Mouse (Mus musculus) lung, adult 18-20 months (tissue): ENCODE measurements around the gene Cwc15.
"Not testable (repeated sequence)": the region's sequence is repeated elsewhere in the genome, so short reads cannot be mapped to it uniquely, and the experiment has no call there.

Experiments
- DNase-seq, 2 experiments: peaks; one replicate each; pipeline ENCODE4 v3.0.0; 2022; ENCODE audit warnings: mixed read lengths in 2 of 2

Cwc15 gene

DNA sequence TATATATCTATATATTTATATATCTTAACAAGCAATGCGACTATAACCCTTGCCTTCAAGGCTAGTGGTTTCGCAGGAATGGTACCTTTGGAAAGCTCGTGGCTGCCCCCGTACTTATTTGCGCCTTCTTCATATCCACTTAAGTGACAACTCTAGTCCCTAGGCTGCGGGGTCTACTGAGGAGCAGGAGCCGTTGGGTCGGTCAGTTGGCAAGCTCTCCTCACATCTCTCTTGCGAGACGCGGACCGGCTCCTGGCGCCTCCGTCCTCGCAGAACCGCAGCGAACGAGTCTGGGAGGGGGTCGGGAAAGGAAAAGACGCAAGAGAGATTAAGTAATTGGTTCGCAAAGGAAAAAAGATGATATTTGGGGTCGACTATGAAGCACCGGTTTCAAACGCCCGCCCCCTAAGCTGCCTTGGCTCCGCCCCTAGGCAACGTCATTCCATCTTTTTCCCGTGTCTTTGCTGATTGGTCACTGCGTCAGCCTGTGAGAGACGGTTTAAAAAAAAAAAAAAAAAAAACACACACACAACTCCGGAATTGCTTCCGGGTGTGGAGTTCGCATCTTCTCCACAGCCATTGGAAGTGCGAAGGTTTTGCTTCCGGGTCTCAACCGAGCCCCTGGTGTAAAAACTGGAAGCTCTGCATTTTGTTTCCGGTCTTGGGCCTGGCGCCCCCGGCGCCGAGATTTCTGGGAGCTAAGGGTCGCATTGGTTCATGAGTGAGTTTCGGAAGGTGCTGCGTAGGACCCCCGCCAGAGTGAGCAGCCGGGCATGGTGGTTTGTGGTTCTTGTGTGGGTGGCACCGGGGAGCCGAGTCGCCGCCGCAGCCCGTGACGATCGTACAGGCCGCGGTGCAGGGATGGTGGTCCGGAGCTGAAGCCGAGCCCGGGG lies at the start of gene Cwc15, which contains the start of gene Kdm4d:
Gene Cwc15 (plus strand): TSS at position 595 of the 893 bp plus-strand sequence.
Gene Kdm4d (minus strand): TSS at position 460 of the 893 bp plus-strand sequence.
- peak; percentile 94 to 97 for DNase-seq

GRCm38 (mm10) chr9:14451120-14451519 lies 49.3 kb upstream of the Cwc15 start:
- DNase-seq, result peak in 1 of 2 experiments; percentile 6

DNA sequence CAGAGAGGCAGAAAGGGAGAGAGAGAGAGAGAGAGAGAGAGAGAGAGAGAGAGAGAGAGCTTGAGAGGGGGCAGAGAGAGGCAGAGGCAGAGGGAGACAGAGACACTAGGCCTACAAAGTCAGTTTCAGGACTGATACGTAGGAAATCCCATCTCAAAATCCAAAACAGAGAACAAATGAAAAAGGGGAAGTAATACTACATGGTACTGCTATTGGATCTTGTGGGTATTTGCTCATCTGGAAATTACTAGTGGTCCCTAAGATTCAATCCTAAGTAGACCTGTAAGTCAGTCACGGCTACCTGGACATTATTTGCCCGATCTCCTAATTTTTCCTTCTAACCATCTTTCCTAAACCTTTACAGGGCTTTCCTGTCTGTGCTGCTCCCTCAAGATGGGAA lies 44.1 kb upstream of the Cwc15 start:
- DNase-seq, result no peak

GRCm38 (mm10) chr9:14462536-14462935 lies 37.9 kb upstream of the Cwc15 start:
- not testable (repeated sequence) for DNase-seq

- DNase-seq, result not testable (repeated sequence)
These were observed 36.7 kb upstream of the Cwc15 start for GRCm38 (mm10) chr9:14463668-14464067.

- no peak for DNase-seq
These were observed 1.3 kb upstream of the Cwc15 start for GRCm38 (mm10) chr9:14498896-14499705.

- no peak for DNase-seq
These were observed 553 bp downstream of the Cwc15 start for GRCm38 (mm10) chr9:14500916-14501424.

- peak; percentile 11 to 34 for DNase-seq
These were observed 12.4 kb downstream of the Cwc15 start for GRCm38 (mm10) chr9:14512633-14513445.

DNA sequence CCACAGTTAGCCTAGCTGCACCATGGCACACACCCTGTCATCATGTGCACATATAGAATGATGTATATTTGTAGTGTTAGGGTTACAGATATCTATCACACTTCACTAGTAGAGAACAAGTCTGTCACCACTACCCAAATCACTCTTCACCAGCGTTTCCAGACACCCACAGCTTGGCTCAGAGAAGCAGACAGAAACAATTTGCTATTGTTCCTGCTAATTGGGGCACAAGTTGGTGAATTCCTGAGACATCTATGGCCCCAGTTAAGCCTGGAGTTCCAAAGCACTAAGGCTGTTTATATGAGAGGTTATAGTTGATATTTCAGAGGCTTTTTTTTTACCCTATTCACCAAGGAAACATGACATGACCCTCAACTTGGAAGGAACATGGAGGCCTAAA lies 16.9 kb downstream of the Cwc15 start:
- DNase-seq, result no peak

GRCm38 (mm10) chr9:14518105-14518504 lies 17.7 kb downstream of the Cwc15 start:
- DNase-seq, result no peak

DNA sequence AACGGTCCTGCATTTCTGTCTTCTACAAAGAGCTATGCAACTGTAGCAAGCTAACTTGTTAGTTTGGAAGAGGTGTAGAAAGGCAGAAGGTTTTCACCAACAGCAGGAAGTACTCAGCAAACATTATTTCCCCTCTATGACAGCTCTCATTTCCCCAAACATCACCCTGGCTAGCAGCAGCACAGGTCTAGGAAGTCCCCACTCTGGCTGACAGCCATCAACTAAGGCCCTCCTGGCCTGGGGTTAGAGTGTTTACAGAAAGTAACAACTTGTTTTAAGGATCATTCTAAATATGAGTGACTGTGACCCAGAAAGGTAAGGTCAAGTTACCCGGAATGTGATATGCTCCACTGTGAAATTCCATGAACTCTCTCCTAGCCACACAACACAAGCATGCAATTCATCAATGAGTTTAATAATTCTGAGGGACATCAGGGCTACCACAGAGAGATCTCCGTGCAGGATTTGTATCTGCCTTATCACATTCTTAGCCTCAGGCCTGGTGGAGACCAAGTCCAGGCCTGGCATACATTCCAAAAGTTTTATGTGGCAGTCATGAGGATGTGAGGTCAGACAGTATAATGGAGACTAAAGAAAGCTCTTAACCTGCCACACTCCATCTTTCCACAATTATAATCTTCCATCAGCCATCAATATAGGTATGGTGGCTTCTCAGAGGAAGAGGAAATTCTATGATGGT lies 20.7 kb downstream of the Cwc15 start:
- DNase-seq, result peak; percentile 36 to 45

DNA sequence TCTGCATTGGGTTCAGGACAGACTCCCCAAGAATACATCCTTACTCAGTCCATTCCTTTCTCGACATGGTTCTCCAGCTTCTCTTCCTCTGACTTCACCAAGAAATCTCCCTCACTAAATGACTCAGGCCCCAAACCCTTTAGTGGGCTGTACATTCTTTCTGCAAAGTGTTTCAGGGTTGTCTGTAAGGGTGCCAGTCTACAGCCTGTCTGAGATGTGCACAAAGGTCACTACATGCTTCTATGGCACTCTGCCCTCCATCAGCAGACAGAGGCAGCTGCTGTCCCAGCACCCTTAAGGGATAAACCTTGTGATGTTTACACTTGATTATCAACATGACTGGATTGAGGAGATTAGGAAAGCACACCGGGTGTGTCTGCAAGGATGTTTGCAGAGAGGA lies 21.3 kb downstream of the Cwc15 start:
- DNase-seq, result no peak

DNA sequence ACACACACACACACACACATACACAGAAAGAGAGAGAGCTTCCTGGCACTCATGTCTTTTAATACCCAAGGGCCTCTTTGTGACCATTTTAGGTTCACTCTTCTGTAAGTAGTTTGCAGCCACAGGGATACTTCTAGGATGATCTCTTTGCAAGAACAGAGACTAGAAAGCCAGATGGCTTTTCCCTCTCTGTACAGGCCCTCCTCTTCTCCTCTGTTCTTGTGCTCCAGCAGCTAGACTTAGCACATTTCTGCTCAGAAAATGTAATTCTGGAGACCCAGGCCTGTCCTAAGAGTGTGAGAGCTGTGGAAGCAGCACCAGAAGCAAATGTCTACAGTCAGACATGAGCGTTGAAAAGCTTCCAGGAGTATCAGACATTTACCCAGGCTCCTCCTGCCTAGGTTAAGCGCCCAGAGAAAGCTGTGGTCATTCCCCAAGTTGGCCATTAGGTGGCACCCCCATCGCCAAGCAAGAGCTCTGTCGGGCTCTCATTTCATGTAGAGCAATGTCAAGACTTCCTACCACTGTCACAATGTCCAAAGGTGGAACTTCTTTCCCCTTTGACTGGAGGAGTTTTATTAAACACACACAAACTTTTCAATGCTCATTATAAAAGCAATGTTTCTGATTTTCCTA lies 23.1 kb downstream of the Cwc15 start:
- peak; percentile 81 to 84 for DNase-seq

- no peak for DNase-seq
These were observed 29.6 kb downstream of the Cwc15 start for GRCm38 (mm10) chr9:14530004-14530403.

- DNase-seq, result no peak
These were observed 31.9 kb downstream of the Cwc15 start for GRCm38 (mm10) chr9:14532283-14532682.

- no peak for DNase-seq
These were observed 33.2 kb downstream of the Cwc15 start for GRCm38 (mm10) chr9:14533659-14534058.

DNA sequence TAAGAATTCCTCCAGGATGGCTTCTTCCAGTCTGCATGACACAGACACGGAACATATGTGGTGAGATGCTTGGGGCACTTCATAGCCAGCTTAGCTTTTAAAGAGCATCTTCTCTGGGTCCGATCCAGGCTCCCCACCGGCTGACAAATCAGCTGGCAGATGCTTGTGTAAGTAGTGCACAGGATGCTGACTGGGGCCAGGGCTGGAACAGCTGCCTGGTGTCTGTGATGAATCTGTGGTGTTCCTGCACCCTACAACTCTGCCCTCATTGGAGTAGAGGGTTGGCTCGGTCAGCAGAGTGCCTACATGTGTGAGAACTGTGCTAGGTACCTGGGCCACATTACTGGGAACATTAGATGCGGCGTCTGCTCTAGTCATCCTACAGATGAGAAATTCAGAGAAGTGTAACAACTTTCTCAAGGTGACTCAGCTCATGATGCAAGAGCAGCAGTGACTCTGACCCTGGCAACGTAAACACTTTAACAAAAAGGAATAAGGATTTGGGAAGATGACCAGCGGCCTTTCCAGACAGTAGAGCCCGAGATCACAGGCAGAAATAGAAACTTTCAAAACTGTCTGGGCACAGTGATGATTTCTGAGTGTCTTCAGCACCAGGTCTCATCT lies 34.5 kb downstream of the Cwc15 start:
- DNase-seq, result no peak

DNA sequence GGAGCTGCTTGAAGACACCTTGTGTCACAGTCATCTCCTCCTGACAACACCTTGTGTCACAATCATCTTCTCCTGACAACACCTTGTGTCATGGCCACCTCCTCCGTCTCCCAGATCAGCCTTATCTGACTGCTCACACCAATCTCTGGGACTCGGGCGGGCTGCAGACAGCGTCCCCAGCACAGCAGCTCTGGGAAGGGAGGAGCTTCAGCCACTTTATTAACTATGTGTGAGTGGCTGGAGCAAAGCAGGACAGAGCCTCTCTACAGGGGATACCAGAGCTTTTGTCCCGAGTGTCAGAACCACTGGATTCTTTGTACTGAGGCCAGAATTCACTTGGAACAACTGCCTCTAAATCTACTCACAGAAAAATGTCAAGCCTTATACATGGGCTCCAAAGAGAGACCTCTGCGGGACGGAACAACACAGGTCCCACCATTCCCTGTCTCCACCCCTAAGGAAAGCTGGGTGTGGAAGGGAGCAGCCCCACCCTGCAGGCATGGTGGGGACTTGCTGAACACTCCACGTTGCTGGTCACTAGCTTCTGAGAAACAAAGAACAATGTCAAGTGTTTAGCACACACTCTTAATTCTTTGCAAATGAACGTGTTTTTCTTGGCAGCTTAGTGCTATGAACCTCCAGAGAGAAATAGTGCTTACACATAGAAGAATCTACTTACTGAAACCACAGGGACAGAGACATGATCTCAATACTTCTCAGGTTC lies 43.8 kb downstream of the Cwc15 start:
- DNase-seq, result peak; percentile 70 to 80

GRCm38 (mm10) chr9:14547584-14548365 lies 47.4 kb downstream of the Cwc15 start:
- DNase-seq, result no peak
